Mouse (Mus musculus): ENCODE results near the gene Itpka.

The Itpka gene

DNA sequence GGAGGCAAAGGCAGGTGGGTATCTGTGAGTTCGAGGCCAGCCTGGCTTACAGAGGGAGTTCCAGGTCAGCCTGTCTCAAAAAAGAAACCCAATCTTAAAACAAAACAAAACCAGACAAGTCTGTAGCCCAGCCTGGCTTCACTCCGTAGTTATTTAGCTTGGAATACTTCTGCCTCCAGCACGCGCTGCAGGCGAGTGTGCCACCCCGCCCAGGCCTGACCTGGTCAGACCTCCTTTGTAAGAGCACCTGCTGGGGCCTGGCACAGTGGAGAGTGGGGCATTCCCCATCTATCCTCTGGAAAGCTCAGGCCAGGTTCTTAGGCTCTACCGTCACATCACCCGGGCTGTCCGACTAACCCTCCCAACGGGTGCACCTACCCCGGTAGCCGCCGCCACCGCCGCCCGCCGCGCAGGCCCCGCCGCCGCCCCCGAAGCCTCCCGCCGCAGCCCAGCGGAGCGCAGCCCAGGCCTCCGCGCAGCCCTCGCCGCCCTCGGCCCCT is 15.5 kb downstream of the Itpka start:
- no peak for DNase-seq (ENCODE audit: low read depth)

GRCm38 (mm10) chr2:119758101-119758843 is 16.1 kb downstream of the Itpka start:
- DNase-seq (ENCODE audit: low read depth), result no peak

DNA sequence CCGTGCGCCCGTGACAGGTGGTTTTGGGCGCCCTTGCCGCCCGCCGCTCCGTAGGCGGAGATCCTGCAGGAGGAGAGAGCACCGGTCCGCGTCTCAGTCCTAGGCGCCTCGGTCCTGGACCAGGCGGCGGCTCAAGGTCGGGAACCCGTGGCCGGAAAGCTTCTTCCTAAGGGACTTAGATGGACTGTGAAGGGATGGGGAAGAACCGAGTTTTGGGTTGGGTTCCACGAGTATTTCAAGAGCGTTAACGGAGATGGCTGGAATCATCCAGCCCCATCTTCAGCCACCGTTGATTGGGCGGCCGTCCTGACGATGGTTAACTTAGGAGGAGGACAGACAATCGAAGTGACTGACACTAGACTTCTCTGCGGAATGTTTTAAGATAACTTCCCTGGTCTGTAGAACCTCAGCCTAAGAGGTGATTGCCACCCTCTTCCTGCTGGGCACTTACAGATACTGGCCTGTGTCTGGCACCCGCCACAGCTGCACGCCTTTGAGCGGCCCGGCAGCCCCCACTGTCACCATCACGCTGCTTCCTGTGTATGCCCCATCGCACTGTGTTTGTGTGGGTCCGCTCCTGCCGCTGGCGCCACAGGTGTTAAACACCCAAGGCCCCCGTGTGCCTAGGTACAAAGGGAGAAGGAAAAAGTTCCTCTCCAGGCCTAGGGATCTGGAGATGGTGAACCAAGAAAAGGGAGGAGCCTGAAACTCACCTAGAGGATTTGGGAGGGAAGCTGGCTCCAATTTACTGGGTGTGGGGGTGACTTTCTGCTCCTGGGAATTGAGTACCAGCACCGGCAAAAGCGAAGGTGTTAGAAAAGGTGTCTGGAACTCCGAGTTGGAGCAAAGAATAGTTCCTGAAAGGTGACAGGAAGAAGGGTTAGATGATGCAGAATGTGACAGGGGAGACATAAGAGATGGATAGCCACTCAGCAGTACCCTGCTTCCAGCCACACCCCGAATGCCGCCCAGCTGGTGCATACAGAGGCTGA is 17.0 kb downstream of the Itpka start:
- no peak for DNase-seq (ENCODE audit: low read depth)

GRCm38 (mm10) chr2:119760251-119760650 is 18.1 kb downstream of the Itpka start, which contains the start of gene Ltk:
TSS of gene Ltk (minus strand) at chr2:119760431.
- no peak for DNase-seq (ENCODE audit: low read depth)

GRCm38 (mm10) chr2:119762276-119762675 is 20.1 kb downstream of the Itpka start:
- no peak for DNase-seq (ENCODE audit: low read depth)

- no peak for DNase-seq (ENCODE audit: low read depth)
Observed at GRCm38 (mm10) chr2:119763924-119764323, 21.8 kb downstream of the Itpka start.

- DNase-seq (ENCODE audit: low read depth), result no peak
Observed at GRCm38 (mm10) chr2:119767246-119767645, 25.1 kb downstream of the Itpka start.

DNA sequence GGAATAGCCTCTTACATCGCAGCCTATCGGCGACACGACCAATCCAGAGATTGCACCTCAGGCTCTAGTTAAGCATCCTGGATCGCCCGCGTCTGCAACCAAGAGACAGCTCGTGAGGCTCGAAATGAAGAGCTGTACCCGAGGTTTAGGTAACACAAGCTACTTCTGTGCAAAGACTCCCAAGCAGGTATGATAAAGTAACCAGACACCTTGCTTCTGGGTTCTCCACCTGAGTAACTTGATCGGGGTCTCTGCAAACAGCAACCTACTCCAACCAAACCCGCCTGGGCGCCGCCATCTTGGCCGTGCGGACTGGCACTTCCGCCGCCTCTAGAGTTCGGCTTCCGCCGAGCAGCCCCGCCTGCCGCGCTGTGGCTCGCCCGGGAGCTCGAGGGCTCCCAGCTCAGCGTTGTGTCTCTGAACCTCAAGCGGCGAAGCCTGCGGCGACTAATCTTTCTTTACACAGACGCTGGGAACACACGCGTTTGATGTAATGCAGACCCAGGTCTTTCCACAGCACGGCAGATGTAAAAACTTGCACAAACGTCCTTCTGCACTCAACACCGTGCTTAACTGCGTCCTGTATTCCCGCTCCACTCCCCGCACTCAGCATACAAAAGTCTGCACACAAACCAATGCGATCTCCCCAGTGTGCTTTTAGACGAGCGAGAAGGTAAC is 45.2 kb downstream of the Itpka start, which contains the start of gene Rpap1:
TSS of gene Rpap1 (minus strand) at position 332 of the 678 bp plus-strand sequence.
- peak; percentile 49 for DNase-seq (ENCODE audit: low read depth)

GRCm38 (mm10) chr2:119789996-119790395 is 47.9 kb downstream of the Itpka start:
- DNase-seq (ENCODE audit: low read depth), result no peak

GRCm38 (mm10) chr2:119797279-119797783 is 55.2 kb downstream of the Itpka start, which contains the start of gene Tyro3:
TSS of gene Tyro3 (plus strand) at chr2:119797733.
- DNase-seq (ENCODE audit: low read depth), result no peak

DNA sequence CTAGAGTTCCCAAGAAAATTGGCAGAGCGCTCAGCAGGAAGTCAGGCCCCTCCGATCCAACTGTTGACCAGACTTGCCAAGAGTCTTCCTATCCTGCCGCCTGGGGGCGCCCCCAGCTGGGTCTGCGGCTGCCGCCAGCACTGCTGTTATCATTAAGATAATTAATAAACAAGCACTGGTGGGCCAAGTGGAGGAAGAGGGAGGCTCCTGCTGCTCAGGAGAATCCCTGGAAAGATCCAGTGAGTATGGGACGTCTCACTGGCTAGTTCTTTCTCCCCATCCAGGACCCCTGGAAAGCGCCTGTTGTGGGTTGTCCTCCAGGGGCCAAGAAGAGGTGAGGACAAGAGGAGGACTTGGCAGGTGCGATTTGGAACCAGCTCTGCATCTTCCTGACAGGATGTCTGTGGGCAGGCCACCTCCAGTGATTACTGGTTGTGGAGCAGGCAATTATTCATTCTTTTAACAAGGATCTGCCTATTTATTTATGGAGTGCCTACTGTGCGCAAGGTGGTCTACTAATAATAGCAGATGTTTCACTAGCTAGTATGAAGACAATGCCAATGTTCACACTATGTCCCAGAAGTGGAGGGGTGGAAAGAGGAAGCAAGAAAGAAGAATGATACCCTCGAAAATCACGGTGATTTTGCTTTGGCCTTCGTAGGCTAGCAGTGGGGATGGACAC is 56.2 kb downstream of the Itpka start:
- no peak for DNase-seq (ENCODE audit: low read depth)

GRCm38 (mm10) chr2:119799181-119799960 is 57.2 kb downstream of the Itpka start:
- no peak for DNase-seq (ENCODE audit: low read depth)

GRCm38 (mm10) chr2:119799961-119800550 is 57.9 kb downstream of the Itpka start:
- no peak for DNase-seq (ENCODE audit: low read depth)

Measured in fibroblast of lung, adult 2 months (primary cell).